Mouse (Mus musculus) ZHBTc4 (cell line): ENCODE measurements around the gene Btbd1.
A peak's percentile ranks its signal among the peaks of the same experiment; 100 is the strongest.
"Not testable (repeated sequence)": the region's sequence is repeated elsewhere in the genome, so short reads cannot be mapped to it uniquely, and the experiment has no call there.

Source experiments
- DNase-seq: peaks from one replicate; pipeline ENCODE4 v3.0.0-alpha.2; 2011; ENCODE audit warnings: low read depth, low spot score

Btbd1 gene

DNA sequence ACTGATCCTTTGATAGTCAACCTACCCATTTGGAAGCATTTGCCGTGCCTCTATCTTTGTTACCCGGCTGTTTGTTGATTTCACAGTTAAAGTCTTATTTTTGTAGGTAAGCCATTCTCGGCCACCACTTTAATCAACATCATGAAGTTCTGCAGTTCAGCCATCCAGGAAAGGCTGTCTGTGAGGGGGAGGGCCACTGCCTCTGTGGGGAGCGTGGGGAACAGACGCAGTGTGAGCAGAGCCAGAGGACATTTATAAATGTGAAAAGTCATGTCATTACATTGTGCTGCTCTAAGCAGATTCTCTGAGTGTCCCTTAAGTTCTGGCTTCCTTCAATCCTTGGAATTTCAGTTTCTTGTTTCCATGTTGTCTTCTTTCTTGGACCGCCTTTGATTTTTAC is 20.9 kb upstream of the Btbd1 start:
- no peak for DNase-seq

DNA sequence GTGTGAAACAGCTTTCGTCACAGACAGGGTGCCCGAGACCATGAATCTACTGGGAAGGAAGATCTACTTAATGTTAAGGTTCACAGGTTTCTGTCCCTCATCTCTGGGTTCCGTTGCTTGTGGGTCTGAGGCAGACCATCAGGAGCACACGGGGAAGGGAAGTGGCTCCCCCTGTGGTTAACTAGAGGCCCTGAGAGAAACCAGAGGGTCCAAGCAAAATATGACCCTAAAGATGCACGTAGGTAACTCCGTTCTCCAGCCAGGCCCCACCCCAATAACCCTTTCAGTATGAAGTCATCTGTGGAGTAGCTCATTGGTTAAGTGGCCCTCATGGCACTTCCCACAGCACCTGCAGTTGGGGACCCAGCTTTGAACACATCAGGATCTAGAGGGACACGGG is 20.4 kb upstream of the Btbd1 start:
- DNase-seq, result no peak

DNA sequence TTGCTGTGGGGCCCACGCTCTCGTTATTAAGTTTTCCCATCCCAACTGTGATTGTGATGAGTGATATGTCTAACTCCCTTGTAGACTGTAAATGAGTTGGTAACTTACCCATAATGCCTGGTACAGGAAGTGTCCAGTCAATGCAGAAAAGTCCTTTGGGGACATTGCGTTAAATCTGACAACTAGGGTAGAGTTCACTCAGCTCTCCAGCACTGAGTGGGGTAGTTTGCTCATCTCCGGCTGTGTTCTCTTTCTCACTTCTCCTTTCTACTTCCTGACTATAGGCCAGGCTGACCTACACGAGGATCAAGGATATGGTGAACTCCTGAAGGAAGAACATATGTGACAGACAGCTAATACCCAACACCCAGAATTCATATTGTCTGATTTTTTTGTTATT is 20.0 kb upstream of the Btbd1 start:
- DNase-seq, result no peak

DNA sequence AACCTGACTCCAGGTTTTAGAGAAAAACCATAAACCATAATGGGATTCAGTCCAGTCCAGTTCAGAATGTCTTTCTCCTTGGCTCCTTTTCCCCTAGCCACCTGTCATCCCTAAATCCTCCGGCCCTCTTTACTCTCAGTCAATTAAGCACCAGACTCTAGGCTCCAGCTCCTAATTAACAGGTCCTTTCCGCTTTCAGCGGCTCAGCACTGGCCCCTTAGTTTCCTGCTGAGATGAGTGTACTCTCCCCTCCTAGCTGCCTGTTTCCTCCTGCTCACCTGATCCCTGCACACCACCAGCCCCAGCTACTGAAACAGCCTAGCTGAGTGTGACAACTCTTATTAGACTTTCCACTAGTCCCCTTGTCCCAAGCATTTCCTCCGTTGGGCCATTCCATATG is 18.5 kb upstream of the Btbd1 start:
- DNase-seq, result no peak

DNA sequence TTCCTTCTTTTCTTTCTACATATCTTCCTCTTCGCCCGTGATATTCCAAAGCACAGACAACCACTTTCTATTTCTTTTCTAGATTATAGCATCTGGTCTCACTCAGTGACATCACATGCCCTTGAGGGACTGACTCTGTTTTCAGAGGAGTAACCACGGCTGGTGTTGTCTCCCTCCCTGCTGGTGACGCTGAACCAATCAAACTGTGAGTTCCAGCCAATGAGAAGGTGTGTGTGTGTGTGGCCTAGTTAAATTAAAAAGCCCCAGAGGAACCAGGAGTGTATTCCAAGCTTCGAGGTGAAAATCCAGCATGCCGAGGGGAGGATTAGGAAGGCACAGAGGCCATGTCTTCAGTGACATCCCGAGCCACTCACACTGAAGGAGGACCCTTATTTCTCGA is 17.8 kb upstream of the Btbd1 start:
- DNase-seq, result no peak

DNA sequence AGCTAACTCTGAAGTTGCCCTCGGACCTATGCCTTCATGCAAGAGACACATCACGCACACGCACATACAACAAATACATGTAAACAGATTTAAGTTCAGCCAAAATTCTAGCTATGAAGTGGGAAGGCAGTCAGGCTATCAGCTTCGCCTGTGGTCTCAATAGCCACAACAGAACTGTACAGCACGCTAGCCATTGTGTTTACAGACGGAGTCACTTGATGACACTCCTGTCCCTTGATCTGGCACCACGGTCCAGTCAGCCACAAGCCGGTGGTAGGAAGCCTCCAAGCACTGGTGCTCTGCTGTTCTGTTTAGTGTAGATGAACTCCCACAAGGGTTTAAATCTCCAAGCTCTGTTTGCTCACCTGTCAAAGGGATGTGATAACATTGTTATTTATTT is 16.8 kb upstream of the Btbd1 start:
- no peak for DNase-seq

DNA sequence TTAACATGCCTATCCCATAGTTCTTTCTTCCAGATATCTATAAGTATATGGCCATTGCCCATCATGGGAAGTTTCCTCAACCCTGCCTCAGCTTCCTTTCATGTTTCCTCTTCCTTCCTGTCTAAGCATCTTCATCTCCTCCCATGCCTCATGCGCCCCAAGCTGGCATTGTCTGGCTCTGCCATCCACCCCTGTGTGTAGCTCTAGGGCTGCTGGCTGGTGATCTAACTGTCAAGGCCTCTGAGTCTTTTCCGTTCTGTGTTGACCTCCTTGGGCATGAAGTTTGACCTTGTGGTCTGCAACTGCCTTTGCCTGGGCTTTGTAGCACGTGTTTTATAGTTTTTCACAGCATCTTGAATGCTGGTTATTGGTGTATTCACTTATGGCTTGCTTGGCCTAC is 16.1 kb upstream of the Btbd1 start:
- DNase-seq, result no peak

DNA sequence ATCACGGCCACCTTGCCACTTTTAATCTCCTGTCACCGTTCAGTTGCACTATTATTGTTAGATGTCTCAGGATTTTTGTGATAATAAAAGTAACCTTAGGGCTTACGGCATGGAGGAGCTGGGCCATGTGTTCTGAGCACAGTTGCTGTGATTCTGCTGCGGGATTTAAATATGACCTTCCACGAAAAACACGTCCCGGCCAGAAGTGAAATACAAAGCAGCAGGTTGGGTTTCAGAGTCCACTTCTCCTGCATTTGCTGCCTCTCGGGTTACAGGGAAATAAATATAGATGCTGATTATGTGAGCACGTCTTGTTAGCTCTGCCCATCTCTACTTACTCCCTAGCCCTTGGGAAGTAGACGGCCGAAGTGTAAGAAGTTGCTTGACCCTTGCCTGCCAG is 15.6 kb upstream of the Btbd1 start:
- no peak for DNase-seq

DNA sequence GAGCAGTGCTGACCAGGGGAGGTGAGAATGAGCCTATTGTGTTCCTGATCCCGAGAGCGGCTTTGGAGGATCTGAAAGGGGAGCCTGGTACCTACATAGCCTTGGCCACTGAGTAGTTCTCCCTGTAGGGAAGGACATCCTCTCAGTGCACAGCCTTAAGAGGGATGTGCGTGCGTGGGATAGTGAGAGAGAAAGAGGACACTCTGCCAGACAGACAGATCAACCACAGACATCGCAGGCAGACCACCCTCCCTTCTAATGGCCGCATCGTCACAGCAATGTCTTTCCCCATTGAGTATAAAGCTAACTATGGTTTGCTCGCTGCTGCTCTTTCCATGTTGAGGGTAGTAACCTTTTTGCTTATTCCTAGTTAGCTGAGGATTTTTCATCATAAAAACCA is 14.7 kb upstream of the Btbd1 start:
- no peak for DNase-seq

DNA sequence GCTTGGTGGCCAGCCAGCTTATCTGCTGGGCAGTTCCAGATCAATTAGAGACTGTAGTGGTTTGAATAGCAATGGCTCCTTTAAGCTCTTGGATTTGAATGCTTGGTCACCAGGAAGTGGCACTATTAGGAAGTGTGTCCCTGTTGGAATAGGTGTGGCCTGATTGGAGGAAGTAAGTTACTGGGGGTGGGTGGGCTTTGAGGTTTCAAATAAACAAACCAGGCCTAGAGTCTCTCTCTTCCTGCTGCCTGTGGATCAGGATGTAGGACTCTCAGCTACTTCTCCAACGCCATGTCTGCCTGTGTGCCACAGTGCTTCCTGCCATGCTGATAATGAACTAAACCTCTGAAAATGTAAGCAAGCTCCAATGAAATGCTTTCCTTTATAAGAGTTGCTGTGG is 13.8 kb upstream of the Btbd1 start:
- DNase-seq, result no peak

DNA sequence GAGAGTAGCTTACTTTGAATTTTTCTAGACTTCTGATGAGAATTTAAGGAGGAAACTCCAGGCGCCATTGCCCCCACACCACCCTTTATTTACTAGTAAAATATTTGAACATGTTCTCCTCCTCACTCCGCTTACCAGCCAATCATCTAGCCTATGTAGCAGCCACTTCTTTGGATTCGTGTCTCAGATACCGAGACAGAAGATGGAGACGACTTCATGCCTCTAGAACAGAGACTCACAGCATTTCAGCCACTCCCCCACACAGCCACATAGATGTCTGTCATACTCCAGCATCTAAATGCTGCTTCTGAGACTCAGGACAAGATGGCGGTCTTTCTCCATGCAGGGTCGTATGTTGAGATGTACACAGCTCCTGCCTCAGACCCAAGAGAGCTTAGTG is 12.9 kb upstream of the Btbd1 start:
- DNase-seq, result no peak

DNA sequence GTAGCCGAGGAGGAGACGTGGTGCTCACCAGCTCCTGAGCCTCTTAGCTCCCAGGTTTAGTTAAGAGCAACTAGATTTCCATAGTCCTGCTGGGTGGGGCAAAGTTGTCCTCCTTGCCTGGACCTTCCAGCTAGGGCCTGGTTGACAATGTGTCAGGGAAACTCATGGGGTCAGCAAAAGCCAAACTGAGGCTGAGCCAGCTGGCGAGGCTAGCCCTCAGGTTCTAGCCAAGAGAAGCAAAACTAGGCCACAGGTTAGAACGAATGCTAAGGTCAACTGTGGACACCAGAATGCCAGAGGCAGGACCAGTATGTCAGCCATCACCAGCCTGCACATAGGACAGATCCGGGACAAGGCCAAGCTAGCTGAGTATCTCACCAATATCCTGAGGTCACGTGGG is 12.2 kb upstream of the Btbd1 start:
- no peak for DNase-seq

DNA sequence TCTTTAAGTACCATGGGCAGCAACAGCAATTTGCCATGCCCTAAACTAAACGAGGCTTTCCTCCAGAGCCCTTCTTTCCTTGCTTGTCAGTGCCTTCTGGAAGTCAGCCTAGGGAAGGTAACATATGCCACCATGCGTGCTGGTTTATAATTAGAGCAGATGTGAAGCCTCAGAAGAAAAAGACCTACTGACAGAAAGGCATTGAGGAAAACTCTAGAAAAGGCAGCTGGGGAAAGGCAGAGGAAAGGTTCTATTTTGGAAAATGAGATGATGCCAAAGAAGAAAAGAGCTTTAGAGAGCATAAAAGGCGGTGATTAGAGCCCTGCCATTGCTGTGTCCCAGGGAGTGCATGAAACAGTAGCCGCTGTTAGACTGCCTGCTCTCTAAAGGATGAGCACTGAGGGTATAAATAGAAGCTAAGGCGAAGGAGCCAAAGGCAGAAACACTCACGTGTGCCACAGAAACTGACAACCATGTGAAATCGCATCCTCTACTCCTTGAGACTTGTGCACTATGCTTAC is 11.5 kb upstream of the Btbd1 start:
- no peak for DNase-seq

DNA sequence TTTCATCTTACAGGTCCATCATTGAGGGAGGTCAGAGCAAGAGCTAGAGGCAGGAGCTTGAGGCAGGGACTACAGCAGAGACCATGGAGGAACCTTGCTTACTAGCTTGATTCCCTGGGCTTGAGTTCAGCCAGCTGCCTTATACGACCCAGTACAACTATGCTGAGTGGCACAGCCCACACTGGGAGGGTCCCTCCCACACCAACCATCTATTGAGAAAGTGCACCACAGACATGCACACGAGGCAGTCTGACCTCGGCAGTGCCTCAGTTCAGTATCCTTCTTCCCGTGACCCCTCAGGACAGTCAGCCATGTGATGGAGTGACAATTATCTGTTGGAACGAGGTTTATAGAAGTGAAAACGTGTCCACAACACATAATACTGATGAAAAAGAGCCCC is 10.5 kb upstream of the Btbd1 start:
- no peak for DNase-seq

DNA sequence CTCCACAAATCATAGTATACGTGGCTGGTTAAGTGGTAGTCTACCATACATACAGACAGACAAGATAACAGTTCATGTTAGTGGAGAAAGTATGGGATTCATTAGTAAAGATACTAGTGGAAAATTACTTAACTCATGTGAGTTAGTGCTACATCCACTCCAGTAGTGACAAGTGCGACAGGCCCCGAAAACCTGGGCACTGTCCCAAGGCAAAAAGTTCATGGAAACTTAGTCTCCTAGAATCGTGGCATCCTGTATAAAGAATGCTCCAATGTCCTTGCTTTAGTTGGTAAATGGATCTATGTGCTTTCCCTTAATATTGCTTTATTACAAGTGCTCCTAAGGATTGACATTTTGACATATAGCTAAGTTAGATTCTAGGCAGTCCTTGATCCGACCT is 8.5 kb upstream of the Btbd1 start:
- not testable (repeated sequence) for DNase-seq

DNA sequence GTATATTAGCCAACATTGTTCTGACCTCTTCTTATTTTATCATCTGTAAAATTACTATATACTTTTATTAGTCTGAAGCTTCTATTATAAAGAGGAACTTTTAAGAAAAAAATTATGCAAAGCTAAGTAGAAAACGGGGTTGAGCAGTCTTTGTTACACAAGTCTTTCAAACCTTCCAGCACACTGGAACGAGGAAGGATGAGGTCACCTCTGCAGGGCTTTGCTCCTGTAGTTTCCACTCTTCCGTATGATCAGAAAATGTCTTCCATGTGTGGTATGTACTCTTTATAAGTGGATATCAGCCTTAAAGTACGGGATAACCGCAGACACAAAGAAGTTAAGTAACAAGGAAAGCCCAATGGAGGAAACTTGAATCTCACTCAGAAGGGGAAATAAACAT is 6.2 kb upstream of the Btbd1 start:
- DNase-seq, result no peak

DNA sequence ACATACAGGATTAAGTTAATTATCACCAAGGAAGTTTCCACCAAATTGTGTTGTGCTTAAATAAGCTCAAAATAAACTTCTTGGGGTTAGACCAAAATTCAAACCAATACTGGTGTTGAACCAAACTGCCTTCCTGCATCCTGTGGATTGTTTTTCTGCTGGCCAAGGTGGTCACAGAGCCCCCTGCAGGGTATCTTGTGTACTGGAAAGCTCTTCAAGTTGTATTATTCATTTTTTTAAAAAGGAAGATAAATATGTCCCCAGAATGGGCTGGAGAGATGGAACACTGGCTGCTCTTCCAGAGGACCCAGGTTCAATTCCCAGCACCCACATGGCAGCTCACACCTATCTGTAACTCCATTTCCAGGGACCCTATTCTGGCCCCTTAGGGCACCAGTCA is 5.6 kb upstream of the Btbd1 start:
- peak; percentile 25 for DNase-seq

DNA sequence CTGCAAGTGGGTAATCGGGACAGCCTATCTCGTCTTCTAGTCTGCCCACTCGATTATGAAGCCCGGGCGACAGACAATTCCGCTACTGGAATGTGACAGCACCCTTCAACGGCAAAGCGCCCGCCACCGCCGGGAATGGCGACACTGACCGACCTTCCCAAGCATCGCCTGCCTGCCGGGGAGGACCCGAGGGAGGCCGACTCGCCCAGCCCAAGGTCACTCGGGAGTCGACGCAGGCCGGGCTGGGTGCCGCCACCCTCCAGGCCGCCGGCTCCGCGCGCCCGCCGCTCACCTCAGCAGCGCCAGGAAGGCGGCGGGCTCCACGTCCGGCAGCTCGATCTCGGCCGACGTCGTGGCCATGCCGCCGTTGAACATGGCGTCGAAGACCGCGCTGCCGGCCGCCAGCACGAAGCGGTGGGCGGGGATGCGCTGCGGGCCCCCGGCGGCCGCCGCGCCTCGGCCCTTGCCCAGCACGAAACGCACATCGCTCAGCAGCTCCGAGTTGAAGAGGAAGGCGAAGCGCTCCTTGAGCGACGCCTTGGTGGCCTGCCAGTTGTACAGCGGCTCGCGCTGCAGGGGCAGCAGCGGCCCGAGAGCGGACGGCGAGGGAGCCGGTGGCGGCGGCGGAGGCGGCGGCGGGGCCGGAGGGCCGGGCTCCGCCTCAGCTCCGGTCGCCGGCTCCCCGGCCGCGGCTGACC is 401 bp downstream of the Btbd1 start:
- DNase-seq, result peak; percentile 49

DNA sequence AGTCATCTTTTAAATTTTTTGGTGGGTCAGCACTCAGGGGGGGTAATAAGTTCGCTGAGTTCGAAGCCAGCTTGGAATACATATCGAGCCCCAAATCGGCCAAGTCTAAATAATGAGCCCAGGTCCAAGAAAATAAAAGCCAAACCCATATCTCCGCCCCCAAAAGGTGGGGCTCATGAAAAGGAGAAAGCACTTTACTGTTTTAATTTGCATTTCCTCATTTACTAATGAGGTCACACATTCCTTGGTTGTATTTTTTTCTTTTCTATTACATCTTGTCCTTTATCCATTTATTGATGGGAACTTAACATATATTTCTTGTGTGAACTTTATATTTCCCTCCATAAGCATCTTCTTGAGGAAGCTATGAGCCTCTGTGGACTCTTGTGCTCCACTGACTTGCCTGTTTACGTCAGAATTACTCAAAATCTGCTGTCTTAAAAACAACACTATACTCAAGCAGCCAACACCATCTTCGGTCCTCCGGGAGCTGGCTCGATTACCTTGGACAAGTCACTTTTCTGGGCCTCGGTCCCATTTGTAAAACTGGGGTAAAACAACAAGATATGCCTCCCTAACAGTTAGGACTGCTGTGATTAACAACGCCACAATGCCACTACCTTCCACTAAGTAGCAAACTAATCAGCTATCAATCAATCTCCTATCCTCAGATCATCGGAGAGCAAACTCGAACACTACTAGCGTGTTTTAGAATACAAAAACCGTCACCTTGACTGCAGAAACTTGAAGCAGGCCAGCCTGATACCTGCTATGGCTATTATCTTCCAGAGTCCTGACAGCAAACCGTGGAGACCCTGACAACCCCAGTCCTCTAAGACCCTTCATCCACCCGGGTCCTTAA is 1.2 kb downstream of the Btbd1 start:
- DNase-seq, result no peak

DNA sequence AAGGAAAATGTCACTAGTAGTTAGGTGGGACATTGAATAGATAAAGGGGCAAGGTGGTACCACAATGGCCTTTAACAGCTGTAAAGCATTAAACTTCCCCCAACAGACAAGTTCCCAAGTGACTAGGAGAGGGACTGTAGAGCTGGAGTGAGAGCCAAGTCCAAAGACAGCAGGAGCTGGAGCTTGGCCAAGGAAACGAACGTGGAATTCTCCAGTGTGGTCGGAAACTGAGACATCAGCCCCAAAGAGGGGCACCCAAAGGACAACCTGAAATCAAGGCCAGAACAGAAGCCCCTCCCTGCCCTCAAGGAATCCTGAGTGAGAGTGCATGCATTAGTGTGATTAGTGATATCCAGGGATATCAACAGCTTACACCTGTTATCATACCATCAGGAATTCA is 3.9 kb downstream of the Btbd1 start:
- DNase-seq, result no peak

DNA sequence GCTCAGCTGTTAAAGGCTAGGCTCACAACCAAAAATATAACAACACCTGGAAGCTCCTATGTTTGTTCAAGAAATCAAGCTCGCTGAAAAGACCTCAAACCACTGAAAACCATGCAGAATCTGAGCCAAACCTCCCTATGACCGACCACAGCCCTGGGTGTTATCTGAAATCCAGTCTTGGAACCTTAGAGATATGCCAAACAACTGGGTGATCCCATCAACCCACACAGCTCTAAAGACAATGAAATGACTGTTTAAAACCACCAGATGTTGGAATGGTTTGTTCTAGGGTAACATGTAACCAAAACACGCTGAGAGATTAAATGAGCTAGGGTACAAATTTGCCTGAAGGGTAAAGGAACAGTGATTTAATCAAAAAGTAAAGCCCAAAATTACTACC is 4.3 kb downstream of the Btbd1 start:
- DNase-seq, result no peak

DNA sequence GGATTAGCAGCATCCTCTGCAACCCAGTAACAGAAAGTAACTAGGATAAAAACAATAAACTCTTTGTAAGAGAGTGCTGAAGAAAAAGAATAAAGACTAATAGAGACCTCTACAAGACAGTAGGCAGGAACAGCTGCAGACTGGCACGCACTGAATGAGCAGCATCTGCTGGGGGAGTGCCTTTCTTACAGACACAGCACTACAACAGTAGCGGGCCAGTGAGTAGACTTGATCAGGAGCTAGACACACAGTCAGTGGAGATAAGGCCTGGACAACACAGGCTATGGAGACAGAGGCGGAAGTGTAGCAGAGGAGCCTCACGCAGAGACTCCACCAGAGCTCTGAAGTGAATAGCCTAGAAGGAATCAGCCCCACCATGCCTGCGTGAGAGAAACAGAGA is 23.2 kb downstream of the Btbd1 start:
- DNase-seq, result no peak

DNA sequence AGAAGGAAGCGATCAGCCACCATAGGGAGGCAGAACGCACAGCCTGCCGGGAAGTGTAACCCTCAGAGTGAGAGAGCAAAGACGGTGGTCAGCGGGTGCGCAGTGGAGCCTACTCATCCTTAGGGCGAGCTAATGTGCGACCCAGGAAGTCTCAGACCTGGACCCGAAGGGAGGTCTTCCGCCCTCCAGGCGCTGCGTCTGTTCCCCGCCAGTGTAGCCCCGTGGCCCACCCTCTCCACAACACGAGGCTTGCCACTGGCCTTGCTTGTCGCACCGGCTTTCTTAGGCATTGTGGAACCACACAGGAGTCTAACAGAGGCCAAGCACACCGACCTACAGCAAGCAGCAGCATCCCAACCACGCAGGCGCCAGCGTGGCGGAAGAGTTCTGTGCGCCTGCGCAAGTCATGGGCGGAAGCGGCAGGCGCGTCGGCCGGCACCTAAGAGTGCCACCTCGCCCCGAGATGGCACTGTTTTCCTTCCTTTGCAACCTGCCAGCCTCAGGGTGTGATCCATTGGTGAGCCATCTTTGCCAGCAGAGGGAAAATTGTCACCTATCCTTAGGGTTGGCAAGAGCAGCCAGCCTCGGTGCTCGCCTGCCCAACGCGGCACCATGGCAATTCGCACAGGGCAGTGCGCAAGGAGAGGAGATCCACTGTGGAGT is 40.0 kb downstream of the Btbd1 start, which contains the start of gene 3110040N11Rik:
Gene 3110040N11Rik, minus strand, starts transcription at position 384 of the 663 bp plus-strand sequence.
- DNase-seq, result peak; percentile 96
